Mouse (Mus musculus) hindbrain, embryonic 16.5 days (tissue): Measurements from ENCODE around the gene Bclaf1. TPM values are rescaled to one million over a fixed set of nuclear protein-coding genes. Genes with fewer than 3 reads are reported as not detected.

Source experiments
- ATAC-seq: fragments of 200-750 bp; cut with Nextera tagmentation; 2 replicates; pipeline ENCODE4 v1.8.0; 2017; ENCODE audit warnings: moderate TSS enrichment, moderate library complexity
- H3K27ac ChIP-seq: fragments of 300-500 bp; sonication (generic); 2 replicates; pipeline ENCODE4 v1.5.1; 2014; ENCODE audit warnings: low read depth, mild to moderate bottlenecking, control low read depth, low read length, moderate library complexity
- H3K27me3 ChIP-seq: fragments of 300-500 bp; sonication (generic); replicated peaks from 2 replicates; pipeline ENCODE4 v1.6.1; 2014; ENCODE audit warnings: low read length; ENCODE audit not compliant: control insufficient read depth, insufficient read depth
- H3K36me3 ChIP-seq: fragments of 300-500 bp; sonication (generic); 2 replicates; pipeline ENCODE4 v1.6.1; 2014; ENCODE audit warnings: mild to moderate bottlenecking, low read length, moderate library complexity, mixed read lengths; ENCODE audit not compliant: control insufficient read depth, insufficient read depth
- H3K4me1 ChIP-seq: fragments of 300-500 bp; sonication (generic); 2 replicates; pipeline ENCODE4 v1.6.1; 2014; ENCODE audit warnings: low read depth, low read length; ENCODE audit not compliant: control insufficient read depth, insufficient read depth
- H3K4me2 ChIP-seq: fragments of 300-500 bp; sonication (generic); 2 replicates; pipeline ENCODE4 v1.6.1; 2014; ENCODE audit warnings: mild to moderate bottlenecking, low read length, control low read depth, moderate library complexity
- H3K4me3 ChIP-seq: fragments of 300-500 bp; sonication (generic); 2 replicates; pipeline ENCODE4 v1.5.1; 2014; ENCODE audit warnings: mild to moderate bottlenecking, low read length, control low read depth, moderate library complexity
- H3K9ac ChIP-seq: fragments of 300-500 bp; sonication (generic); 2 replicates; pipeline ENCODE4 v1.6.1; 2014; ENCODE audit warnings: low read depth, mild to moderate bottlenecking, control low read depth, low read length, moderate library complexity
- H3K9me3 ChIP-seq: fragments of 300-500 bp; sonication (generic); 2 replicates; pipeline ENCODE4 v1.6.1; 2014; ENCODE audit warnings: mild to moderate bottlenecking, low read length, moderate library complexity; ENCODE audit not compliant: control insufficient read depth
- WGBS: fragments of 180-500 bp; shearing (Covaris S2); extraction: QIAGEN DNeasy Blood & Tissue Kit; methylation state at CpG from one replicate; pipeline ENCODE4 v1.1.7; 2014; 5-methylcytosine and 5-hydroxymethylcytosine counted together
- polyA plus RNA-seq: library from polyadenylated mRNA; unstranded; fragments of >200 nt; fragmentation: Nextera tagmentation; extraction: Ambion mirVana; gene quantifications from 2 replicates; pipeline ENCODE4 v1.2.1, GENCODE M21; 2015

The Bclaf1 gene
- polyA plus RNA-seq, 1 experiment from 2014 or later, result 89.5 TPM

- no peaks in the 10 kb centered on the region for H3K27me3 ChIP-seq
- H3K4me1 ChIP-seq, result peaks cover 17% of the 10 kb centered on the region
- H3K36me3 ChIP-seq, result no peaks in the 10 kb centered on the region
- peak overlapping the region; percentile 87 for H3K9ac ChIP-seq
- WGBS, result 1% methylated on average over 34 of the region's 54 CpGs
- H3K27ac ChIP-seq, result peak overlapping the region; percentile 100
- peak overlapping the region; percentile 75 for H3K4me3 ChIP-seq
- no peaks in the 10 kb centered on the region for H3K9me3 ChIP-seq
- H3K4me2 ChIP-seq, result peak overlapping the region; percentile 71
- peak; percentile 71 for ATAC-seq
Observed at GRCm38 (mm10) chr10:20312736-20313301, 550 bp downstream of the Bclaf1 start.

GRCm38 (mm10) chr10:20313447-20313846 is 1.2 kb downstream of the Bclaf1 start:
- Histone ChIP-seq H3K4me1 (peaks cover 17% of the 10 kb centered on the region), H3K4me2 (peak overlapping the region; percentile 71), H3K9me3 (no peaks in the 10 kb centered on the region), H3K4me3 (peak overlapping the region; percentile 75), H3K27ac (no peak overlapping the region), H3K36me3 (no peaks in the 10 kb centered on the region), H3K27me3 (no peaks in the 10 kb centered on the region), H3K9ac (peak overlapping the region; percentile 87)
- no peak for ATAC-seq
- WGBS, result 44% methylated on average over 13 of the region's 13 CpGs

GRCm38 (mm10) chr10:20313941-20314340 is 1.7 kb downstream of the Bclaf1 start:
- no peaks in the 10 kb centered on the region for H3K36me3 ChIP-seq
- H3K9ac ChIP-seq, result no peak overlapping the region
- no peak for ATAC-seq
- H3K27ac ChIP-seq, result no peak overlapping the region
- H3K4me1 ChIP-seq, result peaks cover 17% of the 10 kb centered on the region
- WGBS, result 85% methylated on average over 4 of the region's 4 CpGs
- H3K27me3 ChIP-seq, result no peaks in the 10 kb centered on the region
- no peak overlapping the region for H3K4me3 ChIP-seq
- no peaks in the 10 kb centered on the region for H3K9me3 ChIP-seq
- H3K4me2 ChIP-seq, result peak overlapping the region; percentile 24

GRCm38 (mm10) chr10:20314797-20315196 is 2.5 kb downstream of the Bclaf1 start:
- WGBS, result 60% methylated on average over 2 of the region's 2 CpGs
- no peak for ATAC-seq
- H3K27me3 ChIP-seq, result no peaks in the 10 kb centered on the region

GRCm38 (mm10) chr10:20317466-20317865 is 5.2 kb downstream of the Bclaf1 start:
- Histone ChIP-seq H3K27me3 (no peaks in the 10 kb centered on the region), H3K4me1 (peaks cover 9% of the 10 kb centered on the region), H3K4me2 (no peak overlapping the region), H3K27ac (no peak overlapping the region), H3K9ac (no peak overlapping the region), H3K36me3 (no peaks in the 10 kb centered on the region), H3K4me3 (no peak overlapping the region), H3K9me3 (no peaks in the 10 kb centered on the region)
- WGBS, result 87% methylated on average over 5 of the region's 5 CpGs
- no peak for ATAC-seq

More at GRCm38 (mm10) chr10:20314797-20315196, 2.5 kb downstream of the Bclaf1 start:
- H3K27ac ChIP-seq, result no peak overlapping the region
- H3K4me2 ChIP-seq, result no peak overlapping the region
- H3K4me1 ChIP-seq, result peaks cover 17% of the 10 kb centered on the region
- no peak overlapping the region for H3K9ac ChIP-seq
- H3K9me3 ChIP-seq, result no peaks in the 10 kb centered on the region
- no peak overlapping the region for H3K4me3 ChIP-seq
- no peaks in the 10 kb centered on the region for H3K36me3 ChIP-seq

- H3K4me3 ChIP-seq, result no peak overlapping the region
- H3K36me3 ChIP-seq, result peaks cover 24% of the 10 kb centered on the region
Observed at GRCm38 (mm10) chr10:20326226-20326625, 14.0 kb downstream of the Bclaf1 start.

GRCm38 (mm10) chr10:20331262-20331661 is 19.0 kb downstream of the Bclaf1 start:
- Histone ChIP-seq H3K36me3 (peaks cover 30% of the 10 kb centered on the region), H3K9me3 (no peaks in the 10 kb centered on the region)
- 80% methylated on average over 2 of the region's 2 CpGs for WGBS

More at GRCm38 (mm10) chr10:20326226-20326625, 14.0 kb downstream of the Bclaf1 start:
- no peak for ATAC-seq
- no peaks in the 10 kb centered on the region for H3K4me1 ChIP-seq
- H3K9ac ChIP-seq, result no peak overlapping the region
- no peaks in the 10 kb centered on the region for H3K9me3 ChIP-seq
- no peak overlapping the region for H3K4me2 ChIP-seq
- H3K27ac ChIP-seq, result no peak overlapping the region
- no peaks in the 10 kb centered on the region for H3K27me3 ChIP-seq

GRCm38 (mm10) chr10:20337872-20338271 is 25.6 kb downstream of the Bclaf1 start:
- H3K4me2 ChIP-seq, result no peak overlapping the region
- 89% methylated on average over 7 of the region's 7 CpGs for WGBS
- H3K4me1 ChIP-seq, result no peaks in the 10 kb centered on the region
- no peaks in the 10 kb centered on the region for H3K9me3 ChIP-seq
- no peak for ATAC-seq
- H3K9ac ChIP-seq, result no peak overlapping the region
- no peak overlapping the region for H3K4me3 ChIP-seq
- H3K36me3 ChIP-seq, result peaks cover 35% of the 10 kb centered on the region
- H3K27ac ChIP-seq, result no peak overlapping the region
- no peaks in the 10 kb centered on the region for H3K27me3 ChIP-seq

More at GRCm38 (mm10) chr10:20331262-20331661, 19.0 kb downstream of the Bclaf1 start:
- Histone ChIP-seq H3K4me2 (no peak overlapping the region), H3K4me1 (no peaks in the 10 kb centered on the region), H3K27me3 (no peaks in the 10 kb centered on the region), H3K4me3 (no peak overlapping the region), H3K27ac (no peak overlapping the region), H3K9ac (no peak overlapping the region)
- no peak for ATAC-seq

- Histone ChIP-seq H3K4me2 (no peak overlapping the region), H3K9me3 (no peaks in the 10 kb centered on the region), H3K4me3 (no peak overlapping the region), H3K9ac (no peak overlapping the region), H3K4me1 (peaks cover 5% of the 10 kb centered on the region), H3K36me3 (peaks cover 23% of the 10 kb centered on the region), H3K27me3 (no peaks in the 10 kb centered on the region), H3K27ac (no peak overlapping the region)
- WGBS, result 83% methylated on average over 1 of the region's 1 CpGs
- ATAC-seq, result no peak
Observed at GRCm38 (mm10) chr10:20345736-20346135, 33.5 kb downstream of the Bclaf1 start.
